Mouse (Mus musculus): ENCODE data around the gene Ube2g2.
A peak's percentile ranks its signal among the peaks of the same experiment; 100 is the strongest.

Ube2g2 gene

DNA sequence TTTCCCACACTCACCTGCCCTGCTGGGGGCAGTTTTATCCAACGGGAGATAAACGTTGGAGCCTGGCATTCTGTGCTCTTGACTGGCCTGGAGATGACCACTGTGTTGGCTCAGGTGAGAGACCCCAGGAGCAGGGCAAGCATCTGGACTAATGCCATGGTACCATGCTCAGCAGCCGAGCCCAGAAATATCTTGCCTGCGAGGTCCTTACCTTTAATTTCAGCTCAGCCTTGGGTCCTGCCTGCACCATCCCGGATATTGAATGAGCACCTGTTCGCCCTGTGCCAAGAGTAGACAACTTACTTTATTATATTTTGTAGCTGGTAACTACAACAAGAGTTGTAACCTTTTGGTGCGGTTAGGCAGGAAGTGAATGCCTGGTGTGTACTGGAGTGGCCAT is 15.2 kb upstream of the Ube2g2 start:
- DNase-seq: no peak

DNA sequence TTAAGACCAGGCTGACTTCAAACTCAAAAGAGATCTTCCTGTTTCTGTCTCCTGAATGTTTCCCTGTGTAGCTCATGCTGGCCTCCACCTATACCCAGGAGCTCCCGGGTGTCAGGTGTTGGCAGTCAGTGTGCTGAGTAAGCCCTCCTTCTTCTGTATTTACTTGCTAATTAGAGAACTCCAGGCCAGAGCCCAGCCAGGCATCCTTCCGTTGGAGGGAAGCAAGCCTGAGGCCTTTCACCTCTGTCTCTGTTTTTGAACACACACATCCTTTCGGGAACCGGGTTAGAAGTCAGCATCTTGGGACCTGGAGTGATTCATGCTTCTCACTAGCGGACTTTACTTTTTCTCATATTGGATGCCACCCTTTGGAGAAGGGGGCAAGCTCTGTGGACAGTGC is 14.6 kb upstream of the Ube2g2 start:
- DNase-seq: peak; percentile 58 to 72

DNA sequence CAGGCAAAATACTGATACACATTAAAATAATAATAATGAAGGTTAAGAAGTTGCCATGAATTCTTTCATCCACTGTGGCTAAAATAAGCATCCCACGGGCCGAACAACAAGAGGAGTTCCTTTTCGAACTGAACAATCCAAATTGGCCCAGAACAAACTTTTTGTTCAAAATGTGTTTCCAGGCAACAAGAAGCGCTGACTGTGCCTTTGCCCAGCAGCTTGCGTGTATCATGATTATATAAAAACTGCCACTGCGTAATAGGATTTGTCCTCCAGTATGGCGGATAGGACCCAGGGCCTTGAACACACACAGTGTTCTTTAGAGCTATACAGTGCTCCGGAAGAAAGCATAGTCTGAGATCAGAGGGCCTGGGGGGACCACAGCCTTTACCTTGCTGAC is 13.5 kb upstream of the Ube2g2 start:
- DNase-seq: no peak

DNA sequence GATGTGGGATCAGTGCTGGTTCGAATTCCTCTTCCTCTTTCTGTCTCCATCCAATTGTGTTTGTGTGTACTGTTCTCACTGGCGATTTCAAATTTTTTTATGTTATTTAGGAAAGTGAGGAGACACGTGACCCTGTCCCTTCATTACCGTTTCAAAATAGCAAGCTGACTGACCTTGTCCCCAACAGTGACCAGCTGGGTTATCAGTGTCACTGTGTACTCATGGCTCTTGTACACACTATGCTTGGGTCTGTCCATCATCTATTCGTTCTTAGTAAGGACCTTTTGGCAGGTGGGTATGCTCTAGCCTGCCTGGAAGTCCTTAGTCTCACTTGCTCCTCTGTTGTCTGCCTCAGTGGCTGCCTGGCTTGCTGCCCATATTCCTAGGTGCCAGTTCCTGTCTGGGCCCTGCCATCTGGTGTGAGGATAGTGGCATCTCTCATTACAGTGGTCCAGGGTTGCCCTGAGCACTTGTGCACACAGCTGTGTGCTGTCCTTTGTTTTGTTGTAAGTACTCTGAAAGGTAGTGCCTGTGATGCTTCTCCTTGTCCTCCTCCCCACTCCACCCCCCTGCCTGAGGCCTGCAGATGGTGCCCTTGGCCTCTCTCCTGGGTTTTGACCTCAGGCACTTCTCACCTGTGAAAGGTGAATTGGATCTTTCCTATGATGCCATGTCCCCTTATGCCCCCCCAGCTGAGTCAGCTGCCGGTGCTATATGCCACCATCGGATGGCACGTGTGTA is 11.7 kb upstream of the Ube2g2 start:
- DNase-seq: no peak

DNA sequence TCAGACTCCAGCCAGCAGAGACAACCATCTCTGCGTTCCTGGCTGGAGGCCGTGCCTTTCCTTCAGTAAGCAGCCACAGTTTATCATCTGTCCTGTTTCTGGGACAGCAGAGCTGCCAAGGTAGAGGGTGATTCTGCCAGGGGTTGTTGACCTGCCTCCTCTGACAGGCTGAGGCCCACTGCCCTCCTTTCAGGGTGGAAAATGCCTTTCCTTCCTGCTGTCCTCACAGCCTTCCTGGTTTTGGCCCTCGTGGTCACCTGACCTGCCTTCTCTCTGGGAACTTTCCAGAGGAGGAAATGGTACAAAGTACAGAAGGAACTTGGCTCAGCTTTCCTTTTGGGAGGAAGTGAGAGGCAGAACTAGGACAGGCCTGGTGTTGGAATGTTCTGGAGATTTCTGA is 8.7 kb upstream of the Ube2g2 start:
- DNase-seq: peak; percentile 82 to 92

DNA sequence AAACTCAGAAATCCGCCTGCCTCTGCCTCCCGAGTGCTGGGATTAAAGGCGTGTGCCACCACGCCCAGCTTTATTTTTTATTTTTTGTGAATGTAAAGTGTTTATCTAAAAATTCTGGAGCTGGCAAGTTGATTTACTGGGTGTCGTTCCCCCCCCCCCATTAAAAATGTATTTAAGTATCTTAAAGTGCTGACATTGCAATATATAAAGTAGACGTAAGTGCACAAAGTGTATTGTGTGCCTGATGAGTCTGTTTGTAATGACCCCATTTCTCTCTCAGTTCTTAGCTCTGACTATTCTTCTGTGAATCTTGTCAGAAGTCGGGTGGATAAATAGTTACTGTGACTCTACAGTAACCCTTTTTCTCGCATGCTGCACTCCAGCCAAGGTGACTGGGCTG is 6.4 kb upstream of the Ube2g2 start:
- no peak for DNase-seq

DNA sequence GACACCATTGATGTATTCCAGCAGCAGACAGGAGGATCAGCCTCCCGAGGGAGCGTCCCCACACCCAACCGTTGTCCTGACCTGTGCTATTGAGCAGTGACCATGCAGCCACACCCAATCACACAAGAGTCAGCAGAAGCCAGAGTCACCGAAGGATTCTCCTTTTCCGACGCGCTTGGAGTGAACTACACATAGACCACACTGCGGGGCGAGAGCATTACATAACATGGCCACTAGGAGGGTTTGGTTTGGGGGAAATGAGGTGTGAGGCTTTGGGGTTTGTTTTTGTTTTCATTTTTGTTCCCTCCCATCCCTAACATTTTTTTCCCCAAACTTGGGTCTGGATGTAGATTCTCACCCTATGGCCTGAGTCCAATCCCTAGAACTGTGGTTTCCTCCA is 5.9 kb upstream of the Ube2g2 start:
- no peak for DNase-seq

DNA sequence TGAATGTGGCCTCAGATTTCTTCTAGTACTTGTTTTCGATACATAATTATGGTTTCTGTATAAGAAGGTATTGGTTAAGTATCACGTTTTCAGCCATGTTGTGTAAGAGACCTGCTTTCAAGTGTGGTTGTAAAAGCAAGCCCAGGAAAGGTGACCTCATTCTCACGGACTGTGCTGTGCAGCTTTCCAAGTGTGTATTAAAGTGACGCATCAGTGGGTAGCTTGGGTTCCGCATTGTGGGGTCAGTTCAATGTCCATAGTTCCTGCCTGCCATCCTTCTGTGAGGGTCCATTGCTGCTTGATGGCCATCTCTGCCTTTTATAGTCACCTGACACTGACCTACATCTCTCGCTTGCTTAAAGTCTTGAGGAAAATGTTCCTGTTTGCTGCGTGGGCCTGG is 5.1 kb upstream of the Ube2g2 start:
- DNase-seq: peak; percentile 23 to 54

DNA sequence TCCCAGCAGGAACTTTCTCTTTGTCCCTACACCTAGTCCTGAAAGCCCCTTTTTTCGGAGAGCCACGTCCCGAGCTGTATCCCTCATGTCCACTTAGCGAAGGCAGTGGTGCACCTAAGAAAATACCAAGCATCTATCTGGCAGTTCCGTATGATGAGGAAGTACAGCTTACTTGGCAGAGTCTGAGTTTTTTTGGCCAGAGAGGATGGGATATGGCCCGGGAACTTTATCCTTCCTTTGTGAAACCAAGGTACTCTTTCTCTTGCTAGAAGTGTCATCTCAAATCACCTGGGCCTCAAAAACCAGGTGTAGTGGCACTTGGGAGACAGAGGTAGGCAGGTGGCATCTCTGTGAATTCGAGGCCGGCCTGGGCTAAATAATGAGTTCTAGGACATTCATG is 529 bp upstream of the Ube2g2 start:
- no peak for DNase-seq

DNA sequence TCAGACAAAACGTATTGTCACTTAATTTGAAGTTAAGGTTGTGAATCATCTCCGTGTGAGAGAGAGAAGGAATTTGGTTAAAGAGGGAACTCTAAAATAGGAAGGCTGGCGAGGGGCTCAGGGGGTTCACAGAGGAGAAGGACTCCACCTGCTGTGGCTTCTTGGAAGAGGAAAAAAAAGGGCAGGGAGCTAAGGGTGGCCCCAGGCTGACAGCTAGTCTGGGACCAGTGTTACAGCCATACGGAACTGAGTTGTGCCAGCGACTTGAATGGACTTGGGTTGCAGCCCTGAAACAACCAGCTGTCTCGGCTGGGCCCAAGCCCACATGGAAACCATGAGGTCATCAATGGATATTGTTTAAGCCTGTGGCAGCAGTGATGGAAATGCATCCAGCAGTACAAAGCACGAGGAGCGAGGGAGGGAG is 1.0 kb downstream of the Ube2g2 start:
- DNase-seq: peak; percentile 22 to 48

DNA sequence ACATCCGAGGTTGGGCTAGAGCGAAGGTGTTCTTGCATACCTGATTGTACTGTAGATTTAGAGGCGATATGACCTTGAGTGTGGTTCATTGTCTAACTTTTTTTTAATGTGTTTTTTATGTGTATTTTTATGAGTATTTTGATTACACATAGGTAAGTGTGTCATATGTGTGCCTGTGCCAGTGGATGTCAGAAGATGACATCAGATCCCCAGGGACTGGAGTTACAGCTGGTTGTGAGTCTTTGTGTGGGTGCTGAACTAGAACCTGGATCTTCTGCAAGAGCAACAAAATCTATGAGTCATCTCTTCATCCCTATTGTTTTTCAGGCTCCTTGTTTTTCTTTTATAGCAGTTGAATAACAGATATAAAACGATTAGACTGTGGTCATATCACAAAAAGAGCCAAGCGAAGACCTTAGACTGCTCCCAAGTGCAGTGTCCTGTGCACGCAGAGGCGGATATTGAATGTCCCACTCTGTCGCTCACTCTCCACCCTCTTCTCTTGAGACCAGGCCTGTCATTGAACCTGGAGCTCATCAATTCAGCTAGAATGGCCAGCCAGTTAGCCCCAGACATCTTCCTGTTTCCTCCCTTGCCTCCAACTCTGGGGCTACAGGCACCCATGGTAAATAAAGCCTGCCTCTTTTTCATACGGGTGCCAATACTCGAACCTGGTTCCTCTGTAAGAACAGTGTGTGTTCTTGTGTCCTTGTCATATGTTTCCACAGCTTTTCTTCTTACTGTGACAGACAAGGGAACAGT is 1.7 kb downstream of the Ube2g2 start:
- no peak for DNase-seq

DNA sequence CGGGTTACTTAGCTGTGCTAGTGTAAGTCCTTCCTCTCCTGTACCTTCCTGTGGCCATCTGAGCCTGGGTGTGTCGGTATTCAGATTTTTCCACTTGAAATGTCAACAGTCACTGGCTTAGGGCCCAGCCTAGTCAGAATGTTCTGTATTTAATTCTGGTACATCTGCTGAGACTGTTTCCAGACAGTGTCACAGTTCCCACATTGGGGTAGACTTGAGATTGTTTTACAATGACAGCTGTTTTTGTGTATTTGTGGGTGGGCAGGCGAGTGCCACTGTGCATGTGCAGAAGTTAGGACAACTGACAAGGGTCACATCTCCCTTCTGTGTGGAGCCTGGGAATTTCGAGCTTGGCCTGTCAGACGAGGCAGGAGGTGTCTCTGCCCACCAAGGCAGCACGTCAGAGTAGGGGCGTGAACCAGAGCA is 2.5 kb downstream of the Ube2g2 start:
- DNase-seq: peak; percentile 48 to 58

DNA sequence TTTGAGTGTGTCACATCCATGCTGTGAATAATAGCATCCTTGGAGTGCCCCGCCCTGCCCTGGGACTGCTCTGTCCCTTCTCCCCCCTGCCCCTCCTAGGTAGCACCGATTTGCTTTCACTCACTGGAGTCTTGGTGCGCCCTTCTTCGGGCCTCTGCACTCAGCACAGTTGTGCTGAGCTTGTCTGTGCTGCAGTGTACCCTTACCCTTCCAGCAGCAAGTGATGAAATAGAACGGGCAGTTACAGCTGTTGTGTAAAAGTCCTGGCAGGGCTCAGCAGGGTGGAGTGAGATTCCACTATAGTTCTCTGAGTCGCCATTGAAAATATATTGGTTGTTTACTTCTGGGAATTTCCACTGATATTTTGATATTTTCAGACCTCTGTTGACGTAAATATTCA is 4.0 kb downstream of the Ube2g2 start:
- no peak for DNase-seq

DNA sequence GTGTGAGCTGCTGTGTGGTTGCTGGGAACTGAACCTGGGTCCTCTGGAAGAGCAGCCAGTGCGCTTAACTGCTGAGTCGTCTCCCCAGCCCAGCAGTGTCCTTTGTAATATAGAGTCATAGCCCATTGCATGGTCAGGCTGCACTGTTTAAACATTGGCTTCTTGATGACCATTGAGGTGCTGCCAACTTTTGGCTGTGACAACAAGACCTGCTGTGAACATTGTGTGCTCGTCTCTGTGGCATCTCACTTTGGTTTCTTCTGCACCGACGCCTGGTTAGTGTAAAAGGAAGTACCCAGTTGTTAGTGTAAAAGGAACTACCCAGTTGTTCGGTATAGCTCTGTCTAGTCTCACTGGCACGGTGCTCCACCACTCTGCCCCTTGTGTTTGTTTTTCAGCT is 4.5 kb downstream of the Ube2g2 start:
- no peak for DNase-seq

DNA sequence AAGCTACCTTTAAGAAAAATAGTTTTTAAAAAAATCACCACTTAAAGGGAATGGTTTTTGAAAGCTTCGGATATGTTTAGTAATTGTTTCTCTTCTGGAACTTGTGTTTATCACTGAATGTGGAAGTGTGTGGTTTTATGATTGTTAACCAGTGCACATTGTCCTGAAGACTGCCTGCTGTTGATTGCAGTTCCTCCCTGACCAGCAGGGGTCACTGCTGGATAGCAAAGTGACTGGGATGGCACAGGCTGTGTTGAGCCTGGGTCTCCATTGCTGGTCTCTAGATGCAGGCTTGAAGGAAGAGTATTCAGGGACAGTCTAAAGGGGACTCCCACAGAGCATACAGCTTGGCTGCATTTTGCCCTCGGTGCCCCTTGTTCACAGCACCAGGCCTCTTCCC is 5.4 kb downstream of the Ube2g2 start:
- DNase-seq: peak; percentile 79 to 86

DNA sequence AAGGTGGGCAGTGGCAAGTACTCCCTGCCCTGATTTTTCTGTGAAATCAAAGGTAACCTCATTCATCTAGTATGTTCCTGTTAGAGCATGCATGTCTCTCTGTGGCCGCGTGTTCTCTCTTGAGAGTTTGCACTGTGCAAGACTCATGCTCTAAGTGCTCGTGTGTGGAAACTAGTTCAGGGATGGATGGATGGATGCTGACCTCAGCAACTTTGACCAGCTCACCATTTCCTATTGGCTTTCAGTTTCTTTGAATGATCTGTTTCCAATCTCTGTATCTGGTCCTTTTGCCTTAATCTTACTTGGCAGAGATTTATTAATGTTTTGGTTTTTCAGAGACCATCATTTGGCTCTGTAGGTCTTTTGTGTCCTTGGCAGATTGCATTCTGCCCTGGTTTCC is 7.1 kb downstream of the Ube2g2 start:
- no peak for DNase-seq

DNA sequence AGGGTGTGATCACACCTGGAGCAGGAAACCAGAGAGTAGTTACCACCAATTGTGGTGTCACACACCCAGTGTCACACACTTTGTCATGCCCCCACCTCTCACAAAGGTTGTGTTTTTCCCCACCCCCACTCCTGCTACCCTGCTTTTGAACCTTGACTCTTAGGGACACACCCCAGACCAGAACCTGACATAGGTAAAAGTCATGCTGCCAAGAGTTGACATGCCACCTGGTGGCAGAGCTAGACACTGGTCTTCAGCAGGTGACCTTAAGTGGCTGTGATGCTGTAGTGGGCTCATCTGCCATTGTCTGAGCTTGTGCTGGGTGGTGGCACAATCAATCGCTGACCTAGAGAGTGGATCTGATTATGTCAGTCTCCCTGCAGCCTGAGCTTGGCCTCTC is 7.9 kb downstream of the Ube2g2 start:
- peak in 1 of 2 experiments; percentile 28 for DNase-seq

DNA sequence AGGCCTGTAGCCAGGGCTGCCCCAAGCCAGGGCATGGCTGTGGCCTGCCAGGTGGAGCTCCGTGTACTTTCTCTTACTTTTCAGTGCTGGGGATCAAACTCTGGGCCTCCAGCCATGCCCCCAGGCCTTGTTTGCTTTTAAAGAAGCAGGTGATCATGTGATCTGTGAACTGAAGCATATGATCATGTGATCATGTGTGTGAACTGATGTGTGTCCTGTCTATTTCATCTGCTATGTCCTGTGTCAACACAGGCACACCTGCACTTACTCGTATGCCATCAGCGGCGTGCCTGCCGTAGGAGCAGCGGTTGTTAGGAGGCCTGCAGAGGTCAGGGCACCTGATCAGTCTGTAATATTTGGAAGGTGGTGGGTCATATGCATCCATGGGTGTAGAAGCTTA is 11.9 kb downstream of the Ube2g2 start:
- no peak for DNase-seq

DNA sequence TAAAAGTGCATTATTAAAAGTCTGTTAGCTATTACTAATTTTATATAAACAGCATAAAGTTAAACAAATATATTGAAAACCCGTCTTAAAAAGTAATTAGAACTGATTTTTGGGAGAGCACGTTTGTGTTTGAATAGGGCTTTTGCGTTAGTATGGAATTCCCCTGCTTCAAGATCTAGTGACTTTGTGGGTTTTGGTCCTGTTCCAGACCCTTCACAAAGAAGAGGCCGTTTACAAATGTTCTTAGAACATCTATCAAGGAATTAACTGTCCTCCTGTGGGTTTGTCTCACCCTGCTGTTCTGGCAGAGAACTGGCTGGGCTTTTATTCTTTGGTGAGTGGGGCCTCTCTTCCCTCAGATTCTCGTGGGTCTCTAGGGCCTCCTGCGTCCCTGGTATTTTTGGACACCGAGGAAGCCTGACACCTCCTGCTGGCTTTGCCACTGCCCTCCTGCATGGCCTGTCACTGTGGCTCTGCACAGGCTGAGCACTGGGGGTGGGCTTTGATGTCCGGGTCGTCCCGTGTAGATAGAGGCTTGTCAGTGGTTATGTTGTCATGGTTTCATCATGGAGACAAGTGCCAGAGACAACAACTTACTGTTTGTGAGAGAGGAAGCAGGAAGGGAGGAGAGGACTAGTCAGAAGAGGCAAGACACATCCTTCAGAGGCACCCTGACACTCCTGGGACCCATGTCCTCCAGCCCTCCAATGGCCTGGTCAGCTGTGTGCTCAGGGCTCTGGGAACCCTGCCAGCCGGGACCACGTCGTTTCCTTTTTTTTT is 12.6 kb downstream of the Ube2g2 start:
- peak; percentile 54 to 70 for DNase-seq

DNA sequence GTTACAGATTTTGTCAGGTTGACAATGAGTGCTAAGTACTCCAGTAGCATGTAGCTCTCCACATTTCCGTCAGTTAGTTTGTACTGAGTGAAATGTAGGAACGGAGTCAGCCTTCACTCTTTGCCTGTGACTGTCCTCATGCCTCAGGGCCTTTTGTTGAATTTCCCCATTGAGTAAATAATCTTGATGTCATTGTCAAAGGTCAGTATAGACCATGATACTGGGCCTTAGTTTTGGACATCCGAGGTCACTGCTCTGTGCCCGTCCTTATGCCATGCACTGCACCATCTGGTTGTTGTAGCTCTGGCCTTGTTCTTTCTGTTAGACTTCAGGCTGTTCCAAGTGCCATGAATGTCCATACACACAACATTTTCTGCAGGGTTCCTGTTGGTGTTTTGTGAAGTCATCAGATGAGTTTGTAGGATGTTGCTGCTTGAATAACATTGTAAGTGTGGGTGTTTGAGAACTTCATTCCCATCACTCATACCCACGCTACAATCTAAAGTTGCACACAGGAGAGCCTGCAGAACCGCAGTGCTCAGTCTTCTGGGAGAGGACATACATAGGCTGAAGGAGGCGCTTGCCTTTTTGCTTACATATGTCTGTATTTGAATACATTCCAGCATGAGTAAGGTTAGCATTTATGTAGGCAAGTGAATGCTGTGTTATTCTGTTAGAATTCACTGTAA is 14.3 kb downstream of the Ube2g2 start:
- no peak for DNase-seq

DNA sequence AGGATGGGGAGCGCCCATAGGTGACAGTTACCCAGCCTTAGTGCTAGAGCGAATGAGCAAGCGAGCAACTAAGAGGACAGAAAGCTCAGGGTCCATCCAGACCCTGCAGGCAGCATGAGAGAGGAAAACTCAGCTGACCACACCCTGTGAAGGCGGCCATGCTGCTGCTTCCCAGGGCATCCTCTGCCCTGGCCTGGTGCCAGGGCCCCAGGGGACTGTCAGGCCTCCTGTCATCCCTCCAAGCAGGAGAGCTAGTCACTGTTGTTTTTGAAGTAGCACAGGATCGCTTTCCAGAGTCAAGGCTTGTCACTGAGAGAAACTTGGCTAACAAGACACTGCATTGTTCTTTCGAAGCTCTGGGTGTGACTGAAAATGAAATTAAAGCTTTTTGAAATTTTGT is 16.9 kb downstream of the Ube2g2 start:
- DNase-seq: peak; percentile 53 to 77

DNA sequence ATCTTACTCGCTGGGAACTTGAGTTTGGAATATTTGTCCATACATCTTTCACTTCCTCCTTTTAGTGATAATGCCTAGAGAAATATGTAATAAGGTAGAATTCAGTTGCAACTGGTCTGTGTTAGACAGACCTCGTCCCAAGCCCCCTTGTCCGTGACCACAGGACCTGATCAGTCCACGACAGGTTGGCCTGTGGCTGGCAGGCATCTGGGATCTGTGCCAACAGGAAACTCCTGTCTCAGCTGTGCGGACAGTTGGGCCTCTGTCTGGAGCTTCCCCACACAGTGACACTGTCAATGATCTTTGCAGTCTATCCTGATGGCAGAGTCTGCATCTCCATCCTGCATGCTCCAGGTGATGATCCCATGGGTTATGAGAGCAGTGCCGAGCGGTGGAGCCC is 21.1 kb downstream of the Ube2g2 start:
- DNase-seq: peak in 1 of 2 experiments; percentile 38

DNA sequence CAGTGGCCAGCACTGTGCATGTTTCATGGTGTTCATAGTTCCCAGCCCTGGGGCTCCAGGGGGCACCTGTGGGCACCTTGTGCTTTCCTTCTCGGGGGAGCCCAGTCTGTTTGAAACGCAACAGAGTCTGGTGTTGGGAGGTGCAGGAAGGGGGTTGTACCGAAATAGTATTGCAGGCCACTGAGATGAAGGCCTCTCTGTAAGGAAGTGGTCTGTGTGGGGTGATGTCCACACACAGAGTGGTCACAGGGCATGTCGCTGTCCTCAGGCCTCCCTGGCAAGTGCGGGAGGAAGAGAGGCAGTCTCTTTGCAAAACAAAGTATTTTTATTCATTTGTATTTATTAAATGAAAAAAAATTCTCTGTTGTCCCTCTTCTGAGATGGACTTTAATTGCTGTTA is 23.5 kb downstream of the Ube2g2 start:
- no peak for DNase-seq

Data from kidney, postnatal 25 days (tissue).